ENCODE assay signal across 8 mouse cellular contexts in genomic region chr13:40931871-40932270, GRCm38 (mm10).
DNase-seq lines count a peak whose midpoint lies in the region; ATAC-seq lines count a peak whose summit lies in the region.
"Not testable (repeated sequence)": the region's sequence is repeated elsewhere in the genome, so short reads cannot be mapped to it uniquely, and the experiment has no call there.

No protein-coding gene starts in this region.

- H3K9me3 ChIP-seq in forebrain, embryonic 16.5 days (ENCODE audit: control insufficient read depth, low read length); hindbrain, embryonic 11.5 days (ENCODE audit: control insufficient read depth, low read length); limb, embryonic 13.5 days; midbrain, embryonic 11.5 days (ENCODE audit: control insufficient read depth, low read length); stomach, embryonic 15.5 days: not testable (repeated sequence)

- H3K9ac ChIP-seq in forebrain, embryonic 16.5 days (replicated peaks; ENCODE audit: low read depth, low read length); hindbrain, embryonic 11.5 days (ENCODE audit: low read depth, low read length); limb, embryonic 13.5 days; midbrain, embryonic 11.5 days (ENCODE audit: low read length); stomach, embryonic 15.5 days: not testable (repeated sequence)

- H3K4me3 ChIP-seq in forebrain, embryonic 16.5 days (replicated peaks; ENCODE audit: low read length); hindbrain, embryonic 11.5 days (ENCODE audit: low read depth, low read length); limb, embryonic 13.5 days; midbrain, embryonic 11.5 days (ENCODE audit: low read depth, low read length); stomach, embryonic 15.5 days (replicated peaks): not testable (repeated sequence)

- peak; percentile 73 for ATAC-seq in forebrain, embryonic 16.5 days
- not testable (repeated sequence) for ATAC-seq in hindbrain, embryonic 11.5 days (ENCODE audit: low FRiP score)
- peak; percentile 64; the same call in 1 of the 2 replicates for ATAC-seq in limb, embryonic 13.5 days (ENCODE audit: low FRiP score, low read depth)
- ATAC-seq in midbrain, embryonic 11.5 days (ENCODE audit: low FRiP score): peak; percentile 42; the same call in 1 of the 2 replicates
- ATAC-seq in stomach, embryonic 15.5 days (ENCODE audit: insufficient read depth, low FRiP score, low read depth): peak; percentile 73; the same call in 1 of the 2 replicates

- no CpG with 5 or more reads among the region's 2 CpGs for WGBS in forebrain, embryonic 16.5 days
- WGBS in hindbrain, embryonic 11.5 days: no CpG with 5 or more reads among the region's 2 CpGs
- no CpG with 5 or more reads among the region's 2 CpGs for WGBS in limb, embryonic 13.5 days
- WGBS in midbrain, embryonic 11.5 days: no CpG with 5 or more reads among the region's 2 CpGs
- WGBS in stomach, embryonic 15.5 days: no CpG with 5 or more reads among the region's 2 CpGs

- not testable (repeated sequence) for H3K27ac ChIP-seq in forebrain, embryonic 16.5 days (ENCODE audit: low read length); hindbrain, embryonic 11.5 days (ENCODE audit: low read depth, low read length); limb, embryonic 13.5 days; midbrain, embryonic 11.5 days (ENCODE audit: low read depth, low read length); stomach, embryonic 15.5 days

- H3K4me1 ChIP-seq in forebrain, embryonic 16.5 days (replicated peaks; ENCODE audit: control insufficient read depth, insufficient read depth, low read length); hindbrain, embryonic 11.5 days (replicated peaks; ENCODE audit: control insufficient read depth, insufficient read depth, low read length); limb, embryonic 13.5 days; midbrain, embryonic 11.5 days (ENCODE audit: control insufficient read depth, insufficient read depth, low read length); stomach, embryonic 15.5 days: not testable (repeated sequence)

- not testable (repeated sequence) for H3K27me3 ChIP-seq in forebrain, embryonic 16.5 days (replicated peaks; ENCODE audit: control insufficient read depth, insufficient read depth, low read length); hindbrain, embryonic 11.5 days (ENCODE audit: control insufficient read depth, insufficient read depth, low read length); limb, embryonic 13.5 days; midbrain, embryonic 11.5 days (ENCODE audit: control insufficient read depth, insufficient read depth, low read length); stomach, embryonic 15.5 days (replicated peaks)

- peak; percentile 58 for DNase-seq in ES-CJ7 (ENCODE audit: low read depth, low spot score)
- peak; percentile 35 for DNase-seq in embryo, embryonic 10 days (ENCODE audit: low spot score)
- DNase-seq in hindbrain, embryonic 11.5 days (ENCODE audit: low spot score): peak; percentile 43
- peak; percentile 83 for DNase-seq in kidney, adult 9 months
- DNase-seq in midbrain, embryonic 11.5 days (ENCODE audit: low spot score, missing footprints): not testable (repeated sequence)

- H3K36me3 ChIP-seq in forebrain, embryonic 16.5 days (ENCODE audit: control insufficient read depth, insufficient read depth); hindbrain, embryonic 11.5 days (ENCODE audit: control insufficient read depth, insufficient read depth, low read length); limb, embryonic 13.5 days; midbrain, embryonic 11.5 days (ENCODE audit: control insufficient read depth, insufficient read depth, low read length); stomach, embryonic 15.5 days: not testable (repeated sequence)

- H3K4me2 ChIP-seq in forebrain, embryonic 16.5 days (ENCODE audit: low read length); hindbrain, embryonic 11.5 days (replicated peaks; ENCODE audit: low read depth, low read length); limb, embryonic 13.5 days (replicated peaks); midbrain, embryonic 11.5 days; stomach, embryonic 15.5 days: not testable (repeated sequence)
